ENCODE assay signal across 10 mouse cellular contexts in the genomic region with DNA sequence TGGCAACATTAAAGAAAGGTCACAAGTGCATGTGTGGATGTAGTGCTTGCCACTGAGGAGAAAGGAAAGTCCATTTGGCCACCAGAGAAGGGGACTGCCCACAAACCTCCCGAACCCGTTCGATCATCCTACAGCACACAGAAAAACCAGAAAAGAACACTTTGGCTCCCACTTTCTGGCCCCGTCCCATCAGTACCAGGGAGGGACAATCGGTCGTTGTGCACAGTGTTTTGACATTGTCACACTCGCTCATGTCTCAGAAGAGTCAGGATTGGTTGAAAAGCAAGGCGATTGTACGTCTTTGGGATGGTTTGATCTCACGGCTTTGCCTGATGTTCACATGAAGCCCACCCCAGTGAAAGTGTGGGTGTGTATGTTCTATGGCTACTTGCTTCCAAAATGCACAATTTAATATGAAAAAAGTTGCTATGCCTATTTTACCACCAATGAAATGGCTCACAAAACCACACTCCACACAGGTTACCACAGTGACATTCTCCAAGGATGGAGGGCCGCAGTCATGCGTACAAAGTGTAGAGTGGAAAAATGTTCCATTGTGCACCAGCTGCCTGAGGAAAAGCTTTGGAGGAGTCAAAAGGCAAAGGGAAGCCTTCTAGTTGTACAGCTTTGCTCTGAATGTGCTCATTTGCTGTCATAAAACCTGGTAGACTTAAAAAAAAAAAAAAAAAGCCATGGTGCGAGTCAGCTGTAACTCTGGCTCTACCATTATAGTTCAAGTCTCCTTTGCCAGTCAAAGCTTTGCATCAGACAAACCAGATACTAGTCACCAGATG. TPM values are rescaled to one million over a fixed set of nuclear protein-coding genes. Genes with fewer than 3 reads are reported as not detected.
DNase-seq lines count a peak whose midpoint lies in the region; ATAC-seq and TF ChIP-seq lines count a peak whose summit lies in the region.
"Had no signal": no experiment of that assay in that cellular context is flagged by ENCODE, and none has a peak within 500 bp of the region (broad histone marks: within the 10 kb centered on the region; RNA-seq: fewer than 3 reads in every experiment).

No protein-coding gene starts in this region.

- ATAC-seq in lung, embryonic 14.5 days (ENCODE audit: insufficient read depth) = no peak
- ATAC-seq in forebrain, embryonic 14.5 days = no peak
- ATAC-seq in liver, postnatal 0 days = no peak

- no peaks in the 10 kb centered on the region for H3K27me3 ChIP-seq in lung, embryonic 14.5 days (ENCODE audit: insufficient read depth, low read length)
- H3K27me3 ChIP-seq in forebrain, embryonic 14.5 days (replicated peaks; ENCODE audit: control insufficient read depth, insufficient read depth, low read length) = no peaks in the 10 kb centered on the region
- H3K27me3 ChIP-seq in liver, postnatal 0 days (ENCODE audit: insufficient read depth, low read length) = no peaks in the 10 kb centered on the region

- intact Hi-C loops in gastrocnemius, adult 2 months (cut with DNase I) = no loop called here

- peak; percentile 50 for DNase-seq in lung, embryonic 14.5 days
- DNase-seq in lung, adult 18-20 months = no peak
- peak; percentile 34 for DNase-seq in ZHBTc4 (ENCODE audit: low read depth, low spot score)
- DNase-seq in forebrain, embryonic 14.5 days (ENCODE audit: low spot score) = no peak
- no peak for DNase-seq in liver, postnatal 0 days
- DNase-seq in adrenal gland, adult 18-20 months (ENCODE audit: low spot score in 2 of 2) = no peak
- no peak for DNase-seq in gastrocnemius, adult 2 months
- DNase-seq: cerebellum, postnatal 14 days; midbrain, embryonic 14.5 days; thymus, postnatal 14 days had no signal

- H3K4me2 ChIP-seq in lung, embryonic 14.5 days = no peak overlapping the region
- no peak overlapping the region for H3K4me2 ChIP-seq in forebrain, embryonic 14.5 days (ENCODE audit: low read length)
- H3K4me2 ChIP-seq in liver, postnatal 0 days (ENCODE audit: low read depth, low read length) = no peak overlapping the region

- 44% methylated on average over 13 of the region's 13 CpGs for WGBS in lung, embryonic 14.5 days
- 53% methylated on average over 13 of the region's 13 CpGs for WGBS in forebrain, embryonic 14.5 days
- 59% methylated on average over 13 of the region's 13 CpGs for WGBS in liver, postnatal 0 days (ENCODE audit: insufficient replicate concordance)

- H3K27ac ChIP-seq in lung, embryonic 14.5 days (ENCODE audit: low read depth) = peak overlapping the region; percentile 67
- peak overlapping the region; percentile 50; the same call in 1 of the 2 replicates for H3K27ac ChIP-seq in forebrain, embryonic 14.5 days (ENCODE audit: low read depth, low read length)
- peak overlapping the region; percentile 13; the same call in 1 of the 2 replicates for H3K27ac ChIP-seq in liver, postnatal 0 days (ENCODE audit: low read depth)
- H3K27ac ChIP-seq in gastrocnemius, adult 2 months = no peak overlapping the region

- no peak overlapping the region for H3K9ac ChIP-seq in lung, embryonic 14.5 days
- no peak overlapping the region for H3K9ac ChIP-seq in forebrain, embryonic 14.5 days (ENCODE audit: low read length)
- no peak overlapping the region for H3K9ac ChIP-seq in liver, postnatal 0 days (replicated peaks)

- TF ChIP-seq CTCF in lung, embryonic 14.5 days (IDR thresholded peaks at IDR 0.05; ENCODE audit: low read depth) = no peak
- TF ChIP-seq CTCF in liver, postnatal 0 days (IDR thresholded peaks at IDR 0.05; ENCODE audit: low read depth) = no peak
- no peak for TF ChIP-seq CTCF in gastrocnemius, adult 2 months (IDR thresholded peaks at IDR 0.05)

- no peak overlapping the region for H3K4me3 ChIP-seq in lung, embryonic 14.5 days (ENCODE audit: low read depth, low read length)
- H3K4me3 ChIP-seq in forebrain, embryonic 14.5 days (ENCODE audit: low read depth, low read length) = no peak overlapping the region
- no peak overlapping the region for H3K4me3 ChIP-seq in liver, postnatal 0 days (ENCODE audit: low read depth, low read length)
- H3K4me3 ChIP-seq in gastrocnemius, adult 2 months = no peak overlapping the region

- H3K4me1 ChIP-seq in lung, embryonic 14.5 days (ENCODE audit: insufficient read depth) = no peaks in the 10 kb centered on the region
- no peaks in the 10 kb centered on the region for H3K4me1 ChIP-seq in forebrain, embryonic 14.5 days (ENCODE audit: control insufficient read depth, insufficient read depth, low read length)
- H3K4me1 ChIP-seq in liver, postnatal 0 days (ENCODE audit: insufficient read depth) = peaks cover 5% of the 10 kb centered on the region; the same call in 1 of the 2 replicates

- H3K9me3 ChIP-seq in lung, embryonic 14.5 days (ENCODE audit: low read depth, low read length) = no peaks in the 10 kb centered on the region
- H3K9me3 ChIP-seq in forebrain, embryonic 14.5 days (replicated peaks; ENCODE audit: control insufficient read depth, low read length) = no peaks in the 10 kb centered on the region
- H3K9me3 ChIP-seq in liver, postnatal 0 days (ENCODE audit: low read length) = no peaks in the 10 kb centered on the region

- 0 out of 2 replicates have a peak, but pooled peaks cover under 1% of the 10 kb centered on the region for H3K36me3 ChIP-seq in lung, embryonic 14.5 days (ENCODE audit: insufficient read depth)
- no peaks in the 10 kb centered on the region for H3K36me3 ChIP-seq in forebrain, embryonic 14.5 days (ENCODE audit: control insufficient read depth, insufficient read depth, low read length)
- peaks cover 15% of the 10 kb centered on the region; the same call in 1 of the 2 replicates for H3K36me3 ChIP-seq in liver, postnatal 0 days (replicated peaks; ENCODE audit: insufficient read depth, low read length)

- no peak for TF ChIP-seq EP300 in liver, postnatal 0 days (IDR thresholded peaks at IDR 0.05; ENCODE audit: low read depth)

RNA-seq across cellular contexts. Expression of a gene that starts 15.2 kb away (rescaled TPM):
- 7.5 and 8.6 TPM in 2 replicates for polyA plus RNA-seq in lung, embryonic 14.5 days (2014; fragmentation: Nextera tagmentation; extraction: Ambion mirVana)
- 2.9 and 4.1 TPM in 2 replicates for polyA plus RNA-seq in forebrain, embryonic 14.5 days (2014; fragmentation: Nextera tagmentation; extraction: Ambion mirVana)
- 1.9 and 2.9 TPM in 2 replicates for polyA plus RNA-seq in liver, postnatal 0 days (2015; fragmentation: Nextera tagmentation; extraction: Ambion mirVana)
- 100 to 1,000 TPM in 1 of 2 experiments, 10 to 100 TPM in 1; 74.1 to 154 TPM for total RNA-seq in adrenal gland, adult 18-20 months (2021)
- 1 to 10 TPM; 7.3 to 9.2 TPM for total RNA-seq in gastrocnemius, adult 2 months (2021)

Comparison
In these comparisons a context has a peak if more than half of its experiments do, and no peak if none do; other contexts are left out.
1. DNase-seq: peak in lung, embryonic 14.5 days (single experiment) and ZHBTc4 (single experiment); none in lung, adult 18-20 months (0 of 2), forebrain, embryonic 14.5 days (single experiment), liver, postnatal 0 days (single experiment), adrenal gland, adult 18-20 months (0 of 2) and gastrocnemius, adult 2 months (single experiment).